Mouse (Mus musculus) ES-E14 (cell line): ENCODE data around the gene Zp3.

ENCODE experiments used
- CHD2 ChIP-seq: IDR thresholded peaks from 2 replicates; pipeline ENCODE4 v1.6.1; 2014; ENCODE audit warnings: mild to moderate bottlenecking, low read depth, low read length, inconsistent platforms
- HCFC1 ChIP-seq: IDR thresholded peaks from 2 replicates; pipeline ENCODE4 v1.6.1; 2012; ENCODE audit warnings: low read length, inconsistent platforms, borderline replicate concordance; ENCODE audit not compliant: insufficient read depth
- MAFK ChIP-seq: IDR thresholded peaks from 2 replicates; pipeline ENCODE4 v1.6.1; 2014; ENCODE audit warnings: mild to moderate bottlenecking, low read depth, low read length, inconsistent platforms; ENCODE audit not compliant: insufficient read depth
- ZC3H11A ChIP-seq: IDR thresholded peaks from 2 replicates; pipeline ENCODE4 v1.6.1; 2012; ENCODE audit warnings: low read depth, mild to moderate bottlenecking, inconsistent platforms, low read length, borderline replicate concordance
- ZNF384 ChIP-seq: IDR thresholded peaks from 2 replicates; pipeline ENCODE4 v1.6.1; 2012; ENCODE audit warnings: low read depth, low read length, inconsistent platforms

DNA sequence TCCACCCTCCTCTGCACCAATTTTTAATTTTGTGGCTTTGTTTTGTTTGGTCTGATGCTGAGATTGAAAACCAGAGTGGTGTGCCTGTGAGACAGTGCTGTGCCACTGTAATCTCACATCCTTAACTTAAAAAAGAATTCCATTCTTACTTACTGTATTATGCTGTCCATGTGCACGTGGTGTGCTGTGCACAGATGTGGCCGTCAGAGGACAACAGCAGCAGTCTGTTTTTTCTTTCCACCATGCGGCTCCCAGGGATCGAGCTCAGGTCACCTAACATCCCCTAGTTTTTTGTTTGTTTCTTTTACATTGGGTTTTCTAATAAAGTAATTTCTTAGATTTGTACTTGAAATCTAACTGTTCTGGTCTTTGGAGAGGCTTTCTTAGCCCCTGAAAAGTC, 24.6 kb downstream of the Zp3 start:
- TF ChIP-seq ZNF384 (no peak), ZC3H11A (no peak), CHD2 (no peak), MAFK (no peak), HCFC1 (no peak)
